Mouse (Mus musculus) hematopoietic stem cell, adult 5-6 weeks (primary cell): ENCODE results near the gene Rhpn2. TPM values are rescaled to one million over a fixed set of nuclear protein-coding genes. Genes with fewer than 3 reads are reported as not detected.

Source experiments
- ATAC-seq, 2 experiments: fragments of 125-278 bp in 1 of 2; replicated peaks in 1 of 2; 2 replicates each; pipeline ENCODE4 v1.8.0; 2016 to 2017; ENCODE audit warnings: inconsistent platforms in 2 of 2, mild to moderate bottlenecking in 2 of 2, moderate number of reproducible peaks in 2 of 2, low read depth in 1 of 2, moderate TSS enrichment in 1 of 2; ENCODE audit not compliant: low FRiP score in 2 of 2, poor library complexity in 2 of 2, severe bottlenecking in 2 of 2, insufficient read depth in 1 of 2, low TSS enrichment in 1 of 2
- total RNA-seq: library from RNA; stranded (forward); fragments of 172-1452, 232-1000 nt; gene quantifications from 2 replicates; pipeline ENCODE4 v1.2.3, GENCODE M21; 2017

Gene Rhpn2
- total RNA-seq, 1 experiment from 2014 or later, result not detected

DNA sequence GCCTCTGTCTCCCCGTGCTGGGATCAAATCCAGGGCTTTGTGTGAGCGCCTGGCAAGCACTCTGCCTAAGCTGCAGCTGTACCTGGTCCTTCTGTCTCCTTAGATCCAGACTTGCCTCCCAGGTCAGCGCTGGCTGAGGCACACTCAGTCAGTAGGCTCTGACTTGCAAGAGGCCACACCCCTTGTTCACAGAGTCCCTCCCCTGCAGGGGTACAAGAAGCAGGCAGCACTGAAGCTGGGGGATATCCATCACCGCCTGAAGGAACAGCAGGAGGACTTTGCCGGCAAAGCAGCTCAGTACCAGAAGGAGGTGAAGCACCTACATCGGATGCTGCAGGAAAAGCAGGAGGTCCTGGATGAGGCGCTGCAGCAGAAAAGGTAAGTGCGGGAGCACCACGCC, 101.3 kb downstream of the Rhpn2 start:
- no peak for ATAC-seq

Other genes starting within 250 kb of the Rhpn2 start
- gene Cebpa, start 214.9 kb upstream of the Rhpn2 start, total RNA-seq, result 8.7 and 10.9 TPM in 2 replicates
- not detected in 2 replicates for gene Slc7a10, start 147.8 kb upstream of the Rhpn2 start, total RNA-seq
- gene Lrp3, start 118.7 kb upstream of the Rhpn2 start, total RNA-seq, result not detected in 2 replicates
- 17.3 and 20.3 TPM in 2 replicates for gene Gpatch1, start 15.7 kb upstream of the Rhpn2 start, total RNA-seq
- 9.4 and 10.0 TPM in 2 replicates for gene Faap24, start 62.7 kb downstream of the Rhpn2 start, total RNA-seq
- 22.2 and 25.0 TPM in 2 replicates for gene Cep89, start 62.9 kb downstream of the Rhpn2 start, total RNA-seq
- gene Slc7a9, start 114.6 kb downstream of the Rhpn2 start, total RNA-seq, result not detected in 2 replicates
- not detected in 2 replicates for gene Tdrd12, start 203.6 kb downstream of the Rhpn2 start, total RNA-seq
- 49.6 and 52.3 TPM in 2 replicates for gene Nudt19, start 222.1 kb downstream of the Rhpn2 start, total RNA-seq